Mouse (Mus musculus) hindbrain, postnatal 0 days (tissue): Measurements from ENCODE around the gene Yipf3. TPM values are rescaled to one million over a fixed set of nuclear protein-coding genes. Genes with fewer than 3 reads are reported as not detected.
A peak's percentile ranks its signal among the peaks of the same experiment; 100 is the strongest.

Experiments used
- ATAC-seq: fragments of 200-750 bp; cut with Nextera tagmentation; 2 replicates; pipeline ENCODE4 v1.8.0; 2017; ENCODE audit warnings: mild to moderate bottlenecking, moderate TSS enrichment, moderate library complexity
- DNase-seq: peaks from one replicate; pipeline ENCODE4 v3.0.0-alpha.2; 2015; ENCODE audit warnings: low spot score
- H3K27ac ChIP-seq: fragments of 300-500 bp; sonication (generic); 2 replicates; pipeline ENCODE4 v1.5.1; 2014; ENCODE audit warnings: mild to moderate bottlenecking
- H3K27me3 ChIP-seq: fragments of 300-500 bp; sonication (generic); 2 replicates; pipeline ENCODE4 v1.6.1; 2014; ENCODE audit warnings: low read length, mixed read lengths; ENCODE audit not compliant: insufficient read depth
- H3K36me3 ChIP-seq: fragments of 300-500 bp; sonication (generic); 2 replicates; pipeline ENCODE4 v1.6.1; 2014; ENCODE audit warnings: low read length, mixed read lengths; ENCODE audit not compliant: insufficient read depth
- H3K4me1 ChIP-seq: fragments of 300-500 bp; sonication (generic); 2 replicates; pipeline ENCODE4 v1.6.1; 2014; ENCODE audit warnings: antibody characterized with exemption, low read length, mixed read lengths; ENCODE audit not compliant: insufficient read depth
- H3K4me2 ChIP-seq: fragments of 300-500 bp; sonication (generic); 2 replicates; pipeline ENCODE4 v1.6.1; 2014; ENCODE audit warnings: low read depth, mild to moderate bottlenecking, low read length, moderate library complexity, mixed read lengths
- H3K4me3 ChIP-seq: fragments of 300-500 bp; sonication (generic); 2 replicates; pipeline ENCODE4 v1.5.1; 2014; ENCODE audit warnings: low read length
- H3K9ac ChIP-seq: fragments of 300-500 bp; sonication (generic); replicated peaks from 2 replicates; pipeline ENCODE4 v1.6.1; 2014; ENCODE audit warnings: mild to moderate bottlenecking, low read length, moderate library complexity, mixed read lengths
- H3K9me3 ChIP-seq: fragments of 300-500 bp; sonication (generic); 2 replicates; pipeline ENCODE4 v1.6.1; 2016; ENCODE audit warnings: low read length, mixed read lengths
- CTCF ChIP-seq: IDR thresholded peaks from 2 replicates; pipeline ENCODE4 v1.5.1; 2016; ENCODE audit warnings: antibody characterized with exemption, control low read depth, low read depth
- WGBS: fragments of 180-500 bp; shearing (Covaris S2); extraction: QIAGEN DNeasy Blood & Tissue Kit; methylation state at CpG from one replicate; pipeline ENCODE4 v1.1.7; 2014; 5-methylcytosine and 5-hydroxymethylcytosine counted together
- polyA plus RNA-seq: library from polyadenylated mRNA; unstranded; fragments of >200 nt; fragmentation: Nextera tagmentation; extraction: Ambion mirVana; gene quantifications from 2 replicates; pipeline ENCODE4 v1.2.1, GENCODE M21; 2015
- total RNA-seq: library from RNA; depleted of rRNA; stranded (reverse); fragments of >200 nt; gene quantifications from 2 replicates; pipeline ENCODE4 v1.2.3, GENCODE M21; 2014; rRNA removed

The Yipf3 gene
- total RNA-seq (22.2 and 26.9 TPM in 2 replicates), polyA plus RNA-seq (78.7 and 85.4 TPM in 2 replicates)

- peak within 1 kb of the TSS; percentile 89 for H3K27ac ChIP-seq
- peaks cover 14% of the 10 kb centered on the region for H3K4me1 ChIP-seq
- WGBS: under 1% methylated on average over 53 of the region's 53 CpGs
- ATAC-seq (peak; percentile 95), DNase-seq (peak; percentile 98)
- H3K9ac ChIP-seq: peak within 1 kb of the TSS; percentile 98
- H3K9me3 ChIP-seq: no peaks in the 10 kb centered on the region
- H3K4me2 ChIP-seq: peak within 1 kb of the TSS; percentile 83
- peaks cover 62% of the 10 kb centered on the region for H3K36me3 ChIP-seq
- peak within 1 kb of the TSS; percentile 91 for H3K4me3 ChIP-seq
- TF ChIP-seq CTCF: no peak
- no peaks in the 10 kb centered on the region for H3K27me3 ChIP-seq
Measured at GRCm38 (mm10) chr17:46247512-46248188, at the start of gene Yipf3, which contains the start of gene Polr1c. TSS of gene Yipf3 (plus strand) at chr17:46248080. TSS of gene Polr1c (minus strand) at chr17:46248054.

DNA sequence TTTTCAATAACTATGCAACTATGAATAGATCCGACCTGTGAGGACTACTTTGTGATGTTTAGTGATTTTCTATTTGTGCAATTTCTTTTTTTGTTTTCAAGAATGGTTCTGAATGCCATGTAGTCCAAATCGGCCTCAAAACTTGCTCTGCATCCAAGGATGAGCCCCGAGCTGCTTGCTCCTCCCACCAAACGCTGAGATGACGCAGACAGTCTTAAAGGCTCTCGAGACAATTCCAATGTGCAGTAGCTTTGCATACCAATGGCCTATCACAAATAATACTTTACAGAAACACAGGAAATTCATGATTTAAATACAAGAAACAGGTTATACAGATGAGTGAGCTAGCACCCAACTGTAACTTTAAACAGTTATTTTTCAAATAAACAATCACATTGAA, 46.7 kb upstream of the Yipf3 start:
- 53% methylated on average over 6 of the region's 6 CpGs for WGBS
- Histone ChIP-seq H3K27ac (no peak overlapping the region), H3K9ac (no peak overlapping the region; the same call in 1 of the 2 replicates), H3K9me3 (no peaks in the 10 kb centered on the region), H3K36me3 (peaks cover 16% of the 10 kb centered on the region), H3K4me2 (peak overlapping the region; percentile 89), H3K27me3 (no peaks in the 10 kb centered on the region), H3K4me3 (peak overlapping the region; percentile 97; the same call in 1 of the 2 replicates), H3K4me1 (peaks cover 15% of the 10 kb centered on the region)
- ATAC-seq (no peak), DNase-seq (no peak)
- no peak for TF ChIP-seq CTCF

- ATAC-seq: peak; percentile 95
- Histone ChIP-seq H3K9ac (peak within 1 kb of the TSS; percentile 82), H3K36me3 (peaks cover 20% of the 10 kb centered on the region), H3K27ac (peak within 1 kb of the TSS; percentile 84), H3K4me3 (peak within 1 kb of the TSS; percentile 97), H3K4me1 (peaks cover 15% of the 10 kb centered on the region), H3K27me3 (no peaks in the 10 kb centered on the region), H3K9me3 (no peaks in the 10 kb centered on the region), H3K4me2 (peak within 1 kb of the TSS; percentile 89)
- DNase-seq: peak; percentile 98
- TF ChIP-seq CTCF: no peak; the same call in 1 of the 2 replicates
- WGBS: under 1% methylated on average over 65 of the region's 66 CpGs
Measured at GRCm38 (mm10) chr17:46202421-46203071, 45.3 kb upstream of the Yipf3 start, which contains the start of the genes Polh and Xpo5. TSS of gene Polh (minus strand) at chr17:46202645. TSS of gene Xpo5 (plus strand) at chr17:46202782.

DNA sequence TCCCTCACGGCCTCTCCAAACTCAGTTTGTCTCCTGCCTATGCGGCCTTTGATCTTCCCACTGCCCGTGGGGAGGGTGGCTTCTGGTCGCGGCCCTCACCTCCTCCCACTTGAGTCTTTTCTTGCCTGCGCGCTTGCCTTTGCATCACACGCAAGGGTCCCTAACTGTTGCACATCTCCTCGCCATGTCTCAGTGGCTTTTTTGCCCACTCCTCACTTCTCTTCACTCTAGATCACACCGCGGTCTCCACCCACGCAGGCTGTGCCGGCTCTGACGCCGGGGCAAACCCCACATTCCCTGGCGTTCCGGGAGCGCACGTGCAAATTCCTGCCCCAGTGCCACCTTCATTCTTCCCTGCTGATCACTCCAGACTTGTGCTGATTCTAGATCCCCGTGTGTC, 44.8 kb upstream of the Yipf3 start:
- peak overlapping the region; percentile 89 for H3K4me2 ChIP-seq
- no peaks in the 10 kb centered on the region for H3K27me3 ChIP-seq
- peak; percentile 28 for DNase-seq
- peak overlapping the region; percentile 82 for H3K9ac ChIP-seq
- peak; percentile 54 for ATAC-seq
- H3K9me3 ChIP-seq: no peaks in the 10 kb centered on the region
- peaks cover 15% of the 10 kb centered on the region for H3K4me1 ChIP-seq
- H3K27ac ChIP-seq: peak overlapping the region; percentile 84
- under 1% methylated on average over 20 of the region's 20 CpGs for WGBS
- no peak for TF ChIP-seq CTCF
- H3K4me3 ChIP-seq: peak overlapping the region; percentile 97
- H3K36me3 ChIP-seq: peaks cover 25% of the 10 kb centered on the region

DNA sequence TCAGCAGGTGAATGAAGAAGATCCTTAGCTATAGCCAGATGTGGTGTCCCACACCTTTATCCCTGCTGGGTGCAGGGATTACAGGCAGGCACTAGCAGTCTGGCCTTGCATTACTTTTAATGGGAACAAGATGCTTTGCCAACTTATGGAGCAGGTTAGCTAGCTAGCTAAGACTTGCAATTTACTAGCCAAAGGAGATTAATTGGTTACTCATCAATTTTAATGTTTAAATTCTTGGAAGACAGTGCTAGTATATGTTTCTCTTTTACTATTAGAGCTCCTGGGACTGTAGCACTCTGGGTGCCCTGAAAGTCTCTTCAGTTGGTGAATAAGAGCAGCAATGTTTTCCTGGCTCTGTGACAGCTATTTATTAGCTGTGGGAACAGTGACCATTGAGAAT, 41.2 kb upstream of the Yipf3 start:
- Histone ChIP-seq H3K27ac (no peak overlapping the region), H3K9me3 (no peaks in the 10 kb centered on the region), H3K4me2 (no peak overlapping the region), H3K4me1 (peaks cover 8% of the 10 kb centered on the region), H3K9ac (no peak overlapping the region), H3K27me3 (no peaks in the 10 kb centered on the region), H3K4me3 (no peak overlapping the region), H3K36me3 (peaks cover 49% of the 10 kb centered on the region)
- DNase-seq (no peak), ATAC-seq (no peak)
- TF ChIP-seq CTCF: no peak

DNA sequence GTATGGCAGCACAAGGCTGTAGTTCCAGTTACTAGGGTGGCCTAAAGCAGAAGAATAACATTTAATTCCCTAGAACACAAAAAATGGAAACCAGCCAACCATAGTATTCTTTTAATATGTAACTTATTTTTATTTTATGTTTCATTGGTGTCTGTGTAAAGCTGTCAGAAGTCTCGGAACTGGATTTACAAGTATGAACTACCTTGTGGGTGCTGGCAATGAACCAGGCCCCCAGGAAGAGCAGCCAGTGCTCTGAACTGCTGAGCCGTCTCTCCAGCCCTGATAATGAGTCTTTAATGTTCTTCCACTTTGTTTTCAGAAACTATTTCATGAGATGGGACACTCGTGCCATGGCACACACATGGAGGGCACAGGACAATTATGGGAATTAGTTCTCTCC, 37.3 kb upstream of the Yipf3 start:
- no peak for TF ChIP-seq CTCF
- 92% methylated on average over 3 of the region's 3 CpGs for WGBS
- Histone ChIP-seq H3K4me2 (no peak overlapping the region), H3K4me1 (no peaks in the 10 kb centered on the region), H3K27ac (no peak overlapping the region), H3K27me3 (no peaks in the 10 kb centered on the region), H3K4me3 (no peak overlapping the region), H3K9me3 (no peaks in the 10 kb centered on the region), H3K36me3 (peaks cover 72% of the 10 kb centered on the region), H3K9ac (no peak overlapping the region)
- DNase-seq: no peak
- no peak for ATAC-seq
